Mouse (Mus musculus): ENCODE measurements around the gene Krtap14. TPM values are rescaled to one million over a fixed set of nuclear protein-coding genes. Genes with fewer than 3 reads are reported as not detected.
A peak's percentile ranks its signal among the peaks of the same experiment; 100 is the strongest.

Gene Krtap14
- total and polyA plus RNA-seq, 2 experiments from 2014 or later = not detected

GRCm38 (mm10) chr16:88847363-88847762 is 21.4 kb upstream of the Krtap14 start:
- Histone ChIP-seq H3K27ac (ENCODE audit: low read depth, low read length) (no peak overlapping the region), H3K36me3 (ENCODE audit: insufficient read depth, low read length) (no peaks in the 10 kb centered on the region), H3K4me1 (ENCODE audit: insufficient read depth, low read length) (no peaks in the 10 kb centered on the region), H3K4me3 (ENCODE audit: low read depth, low read length) (no peak overlapping the region), H3K27me3 (ENCODE audit: insufficient read depth, low read length) (no peaks in the 10 kb centered on the region), H3K9ac (replicated peaks; ENCODE audit: low read length, poor library complexity, severe bottlenecking) (no peak overlapping the region), H3K4me2 (ENCODE audit: low read depth, low read length, poor library complexity, severe bottlenecking) (no peak overlapping the region), H3K9me3 (ENCODE audit: low read length) (no peaks in the 10 kb centered on the region)
- ATAC-seq (ENCODE audit: low FRiP score) (no peak), DNase-seq (ENCODE audit: low spot score) (no peak)
- no peak for TF ChIP-seq CTCF (IDR thresholded peaks at IDR 0.05)
- WGBS = 97% methylated on average over 1 of the region's 1 CpGs

- no peak for DNase-seq (ENCODE audit: low spot score)
- Histone ChIP-seq H3K9ac (replicated peaks; ENCODE audit: low read length, poor library complexity, severe bottlenecking) (no peak overlapping the region), H3K27me3 (ENCODE audit: insufficient read depth, low read length) (no peaks in the 10 kb centered on the region), H3K4me2 (ENCODE audit: low read depth, low read length, poor library complexity, severe bottlenecking) (no peak overlapping the region), H3K4me3 (ENCODE audit: low read depth, low read length) (no peak overlapping the region), H3K4me1 (ENCODE audit: insufficient read depth, low read length) (no peaks in the 10 kb centered on the region), H3K36me3 (ENCODE audit: insufficient read depth, low read length) (no peaks in the 10 kb centered on the region), H3K27ac (ENCODE audit: low read depth, low read length) (no peak overlapping the region), H3K9me3 (ENCODE audit: low read length) (no peaks in the 10 kb centered on the region)
- no peak for TF ChIP-seq CTCF (IDR thresholded peaks at IDR 0.05)
- ATAC-seq (ENCODE audit: low FRiP score) = no peak
- 85% methylated on average over 3 of the region's 3 CpGs for WGBS
Observed at GRCm38 (mm10) chr16:88826978-88827377, 1.0 kb upstream of the Krtap14 start.

DNA sequence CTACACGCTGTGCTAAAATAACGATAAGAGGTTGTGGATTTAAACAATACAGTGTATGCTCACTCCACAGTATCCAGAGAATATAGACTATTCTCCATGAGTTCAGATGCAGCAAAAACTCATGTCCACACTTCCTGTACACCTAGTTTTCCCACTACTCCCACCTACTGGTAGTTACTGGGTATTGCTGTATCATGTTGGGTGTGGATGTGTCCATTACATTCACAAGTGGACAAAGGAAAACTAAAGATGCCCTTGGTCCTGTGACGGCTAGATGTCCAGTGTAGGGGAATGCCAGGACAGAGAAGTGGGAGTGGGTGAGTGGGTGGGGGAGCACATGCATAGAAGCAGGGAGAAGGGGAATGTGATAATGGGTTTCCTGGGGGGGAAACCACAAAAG is 2.2 kb downstream of the Krtap14 start:
- Histone ChIP-seq H3K4me1 (ENCODE audit: insufficient read depth, low read length) (no peaks in the 10 kb centered on the region), H3K9ac (replicated peaks; ENCODE audit: low read length, poor library complexity, severe bottlenecking) (no peak overlapping the region), H3K36me3 (ENCODE audit: insufficient read depth, low read length) (no peaks in the 10 kb centered on the region), H3K9me3 (ENCODE audit: low read length) (no peaks in the 10 kb centered on the region), H3K27ac (ENCODE audit: low read depth, low read length) (no peak overlapping the region), H3K27me3 (ENCODE audit: insufficient read depth, low read length) (no peaks in the 10 kb centered on the region), H3K4me3 (ENCODE audit: low read depth, low read length) (no peak overlapping the region), H3K4me2 (ENCODE audit: low read depth, low read length, poor library complexity, severe bottlenecking) (no peak overlapping the region)
- WGBS = 80% methylated on average over 3 of the region's 3 CpGs
- DNase-seq (ENCODE audit: low spot score) (peak; percentile 16), ATAC-seq (ENCODE audit: low FRiP score) (no peak)
- peak; percentile 64 for TF ChIP-seq CTCF (IDR thresholded peaks at IDR 0.05)

- Histone ChIP-seq H3K27me3 (ENCODE audit: insufficient read depth, low read length) (no peaks in the 10 kb centered on the region), H3K9me3 (ENCODE audit: low read length) (no peaks in the 10 kb centered on the region), H3K36me3 (ENCODE audit: insufficient read depth, low read length) (no peaks in the 10 kb centered on the region), H3K4me3 (ENCODE audit: low read depth, low read length) (no peak within 1 kb of the TSS), H3K27ac (ENCODE audit: low read depth, low read length) (no peak within 1 kb of the TSS), H3K9ac (replicated peaks; ENCODE audit: low read length, poor library complexity, severe bottlenecking) (no peak within 1 kb of the TSS), H3K4me1 (ENCODE audit: insufficient read depth, low read length) (no peaks in the 10 kb centered on the region), H3K4me2 (ENCODE audit: low read depth, low read length, poor library complexity, severe bottlenecking) (no peak within 1 kb of the TSS)
- ATAC-seq (ENCODE audit: low FRiP score) (no peak), DNase-seq (ENCODE audit: low spot score) (no peak)
- WGBS = 82% methylated on average over 3 of the region's 3 CpGs
- TF ChIP-seq CTCF (IDR thresholded peaks at IDR 0.05) = no peak
Observed at GRCm38 (mm10) chr16:88820066-88820465, 5.9 kb downstream of the Krtap14 start, which contains the start of gene Krtap15. TSS of gene Krtap15 (plus strand) at chr16:88820215.

GRCm38 (mm10) chr16:88811827-88812226 is 14.1 kb downstream of the Krtap14 start, which contains the start of gene Gm20741:
TSS of gene Gm20741 (minus strand) at chr16:88812220.
- 89% methylated on average over 2 of the region's 2 CpGs for WGBS
- H3K36me3 ChIP-seq (ENCODE audit: insufficient read depth, low read length) = no peaks in the 10 kb centered on the region
- DNase-seq (ENCODE audit: low spot score) (peak; percentile 8), ATAC-seq (ENCODE audit: low FRiP score) (no peak)
- H3K9ac ChIP-seq (replicated peaks; ENCODE audit: low read length, poor library complexity, severe bottlenecking) = no peak within 1 kb of the TSS
- no peak within 1 kb of the TSS for H3K4me3 ChIP-seq (ENCODE audit: low read depth, low read length)
- H3K9me3 ChIP-seq (ENCODE audit: low read length) = no peaks in the 10 kb centered on the region
- no peak within 1 kb of the TSS for H3K27ac ChIP-seq (ENCODE audit: low read depth, low read length)
- no peak within 1 kb of the TSS for H3K4me2 ChIP-seq (ENCODE audit: low read depth, low read length, poor library complexity, severe bottlenecking)
- H3K4me1 ChIP-seq (ENCODE audit: insufficient read depth, low read length) = no peaks in the 10 kb centered on the region
- H3K27me3 ChIP-seq (ENCODE audit: insufficient read depth, low read length) = no peaks in the 10 kb centered on the region
- no peak for TF ChIP-seq CTCF (IDR thresholded peaks at IDR 0.05)

GRCm38 (mm10) chr16:88786786-88787185 is 39.2 kb downstream of the Krtap14 start:
- no peak for ATAC-seq (ENCODE audit: low FRiP score)
- H3K27ac ChIP-seq (ENCODE audit: low read depth, low read length) = no peak overlapping the region
- no peaks in the 10 kb centered on the region for H3K27me3 ChIP-seq (ENCODE audit: insufficient read depth, low read length)
- WGBS = 77% methylated on average over 2 of the region's 2 CpGs
- DNase-seq (ENCODE audit: low spot score) = peak; percentile 3
- TF ChIP-seq CTCF (IDR thresholded peaks at IDR 0.05) = no peak
- H3K9me3 ChIP-seq (ENCODE audit: low read length) = no peaks in the 10 kb centered on the region
- H3K4me3 ChIP-seq (ENCODE audit: low read depth, low read length) = no peak overlapping the region
- no peak overlapping the region for H3K9ac ChIP-seq (replicated peaks; ENCODE audit: low read length, poor library complexity, severe bottlenecking)
- H3K36me3 ChIP-seq (ENCODE audit: insufficient read depth, low read length) = no peaks in the 10 kb centered on the region
- H3K4me2 ChIP-seq (ENCODE audit: low read depth, low read length, poor library complexity, severe bottlenecking) = no peak overlapping the region
- no peaks in the 10 kb centered on the region for H3K4me1 ChIP-seq (ENCODE audit: insufficient read depth, low read length)

Measured in midbrain, postnatal 0 days (tissue).